Mouse (Mus musculus) neural tube, embryonic 12.5 days (tissue): ENCODE results near the gene Nfe2l1. TPM values are rescaled to one million over a fixed set of nuclear protein-coding genes. Genes with fewer than 3 reads are reported as not detected.

Experiments used
- ATAC-seq: fragments of 200-750 bp; cut with Nextera tagmentation; 2 replicates; pipeline ENCODE4 v1.8.0; 2017; ENCODE audit warnings: low read depth, mild to moderate bottlenecking, moderate TSS enrichment, moderate library complexity; ENCODE audit not compliant: low FRiP score
- H3K27ac ChIP-seq: fragments of 300-500 bp; sonication (generic); 2 replicates; pipeline ENCODE4 v1.5.1; 2016
- H3K27me3 ChIP-seq: fragments of 300-500 bp; sonication (generic); replicated peaks from 2 replicates; pipeline ENCODE4 v1.6.1; 2016; ENCODE audit warnings: mild to moderate bottlenecking
- H3K36me3 ChIP-seq: fragments of 300-500 bp; sonication (generic); 2 replicates; pipeline ENCODE4 v1.6.1; 2016; ENCODE audit warnings: mild to moderate bottlenecking
- H3K4me1 ChIP-seq: fragments of 300-500 bp; sonication (generic); 2 replicates; pipeline ENCODE4 v1.6.1; 2016
- H3K4me2 ChIP-seq: fragments of 300-500 bp; sonication (generic); replicated peaks from 2 replicates; pipeline ENCODE4 v1.6.1; 2016; ENCODE audit warnings: mild to moderate bottlenecking
- H3K4me3 ChIP-seq: fragments of 300-500 bp; sonication (generic); 2 replicates; pipeline ENCODE4 v1.5.1; 2016
- H3K9ac ChIP-seq: fragments of 300-500 bp; sonication (generic); 2 replicates; pipeline ENCODE4 v1.6.1; 2016; ENCODE audit warnings: mild to moderate bottlenecking
- H3K9me3 ChIP-seq: fragments of 300-500 bp; sonication (generic); 2 replicates; pipeline ENCODE4 v1.6.1; 2016; ENCODE audit warnings: mild to moderate bottlenecking
- WGBS: fragments of 180-500 bp; shearing (Covaris S2); methylation state at CpG from one replicate; pipeline ENCODE4 v1.1.7; 2016; 5-methylcytosine and 5-hydroxymethylcytosine counted together
- microRNA counts: library from miRNA; unstranded; fragments of <30 nt; microRNA quantifications from one replicate; lab custom pipeline; 2017
- microRNA-seq: library from miRNA; unstranded; fragments of <30 nt; microRNA quantifications from one replicate; pipeline ENCODE4, GENCODE M21; 2017
- polyA plus RNA-seq: library from polyadenylated mRNA; unstranded; fragments of >200 nt; fragmentation: Nextera tagmentation; extraction: Ambion mirVana; gene quantifications from 2 replicates; pipeline ENCODE4 v1.2.1, GENCODE M21; 2016

The Nfe2l1 gene
- polyA plus RNA-seq, 1 experiment from 2014 or later = 79.5 TPM

GRCm38 (mm10) chr11:96774536-96774935, 55.2 kb downstream of the Nfe2l1 start:
- peaks cover 24% of the 10 kb centered on the region for H3K4me1 ChIP-seq
- H3K36me3 ChIP-seq = peaks cover 41% of the 10 kb centered on the region
- H3K9ac ChIP-seq = no peak overlapping the region
- WGBS = 84% methylated on average over 3 of the region's 3 CpGs
- H3K9me3 ChIP-seq = no peaks in the 10 kb centered on the region
- H3K27ac ChIP-seq = no peak overlapping the region
- peak overlapping the region; percentile 74 for H3K4me2 ChIP-seq
- no peak for ATAC-seq
- no peak overlapping the region for H3K4me3 ChIP-seq
- H3K27me3 ChIP-seq = no peaks in the 10 kb centered on the region

- H3K9ac ChIP-seq = no peak overlapping the region
These were observed 57.4 kb downstream of the Nfe2l1 start for GRCm38 (mm10) chr11:96772413-96772812.

GRCm38 (mm10) chr11:96771274-96771975, 58.3 kb downstream of the Nfe2l1 start:
- Histone ChIP-seq H3K4me3 (no peak overlapping the region), H3K9me3 (no peaks in the 10 kb centered on the region), H3K4me2 (no peak overlapping the region), H3K27me3 (no peaks in the 10 kb centered on the region), H3K4me1 (peaks cover 46% of the 10 kb centered on the region), H3K36me3 (peaks cover 59% of the 10 kb centered on the region), H3K9ac (no peak overlapping the region), H3K27ac (no peak overlapping the region)
- 95% methylated on average over 9 of the region's 9 CpGs for WGBS
- ATAC-seq = no peak

More at GRCm38 (mm10) chr11:96772413-96772812, 57.4 kb downstream of the Nfe2l1 start:
- Histone ChIP-seq H3K27me3 (no peaks in the 10 kb centered on the region), H3K27ac (no peak overlapping the region), H3K4me2 (no peak overlapping the region), H3K4me3 (no peak overlapping the region), H3K9me3 (no peaks in the 10 kb centered on the region), H3K4me1 (peaks cover 42% of the 10 kb centered on the region), H3K36me3 (peaks cover 59% of the 10 kb centered on the region)
- ATAC-seq = no peak
- 94% methylated on average over 9 of the region's 9 CpGs for WGBS

- WGBS = 64% methylated on average over 9 of the region's 9 CpGs
- Histone ChIP-seq H3K36me3 (peaks cover 54% of the 10 kb centered on the region), H3K27me3 (no peaks in the 10 kb centered on the region), H3K4me1 (peaks cover 48% of the 10 kb centered on the region), H3K4me3 (no peak overlapping the region), H3K4me2 (peak overlapping the region; percentile 16; the same call in 1 of the 2 replicates), H3K9ac (peak overlapping the region; percentile 36), H3K9me3 (no peaks in the 10 kb centered on the region), H3K27ac (peak overlapping the region; percentile 60; the same call in 1 of the 2 replicates)
- ATAC-seq = no peak
These were observed 61.5 kb downstream of the Nfe2l1 start for GRCm38 (mm10) chr11:96768240-96768639.

MicroRNAs within 50 kb of the gene (microRNA counts, 519-probe panel; counts per million panel counts)
- 5,440 counts per million, percentile 87 among the panel's probes with 10 or more counts for microRNA mmu-miR-152 (lab: Ali Mortazavi, UCI)

Small RNA genes within 50 kb of the gene (microRNA-seq; reads per million reads assigned to microRNA genes)
- 47.4 reads per million, percentile 42 among the genes with 10 or more reads in this experiment for gene Mir152

Other genes starting within 250 kb of the Nfe2l1 start
- 57.0 and 58.4 TPM in 2 replicates for gene Snx11, start 52.4 kb downstream of the Nfe2l1 start, polyA plus RNA-seq
- gene Cbx1, start 40.8 kb downstream of the Nfe2l1 start, polyA plus RNA-seq = 125 and 143 TPM in 2 replicates
- 41.4 and 46.9 TPM in 2 replicates for gene Copz2, start 19.9 kb upstream of the Nfe2l1 start, polyA plus RNA-seq
- gene Cdk5rap3, start 86.5 kb upstream of the Nfe2l1 start, polyA plus RNA-seq = 99.3 and 103 TPM in 2 replicates
- 0.05 and 0.61 TPM in 2 replicates for gene Prr15l, start 98.1 kb upstream of the Nfe2l1 start, polyA plus RNA-seq
- 18.3 and 18.9 TPM in 2 replicates for gene Pnpo, start 114.0 kb upstream of the Nfe2l1 start, polyA plus RNA-seq
- 19.3 and 20.4 TPM in 2 replicates for gene Sp2, start 153.0 kb upstream of the Nfe2l1 start, polyA plus RNA-seq
- gene Sp6, start 183.4 kb upstream of the Nfe2l1 start, polyA plus RNA-seq = 0.23 and 0.34 TPM in 2 replicates
- gene Scrn2, start 200.0 kb upstream of the Nfe2l1 start, polyA plus RNA-seq = 19.8 and 21.9 TPM in 2 replicates
- 2.2 and 2.9 TPM in 2 replicates for gene Lrrc46, start 211.4 kb upstream of the Nfe2l1 start, polyA plus RNA-seq
- 66.9 and 68.3 TPM in 2 replicates for gene Mrpl10, start 211.6 kb upstream of the Nfe2l1 start, polyA plus RNA-seq
- gene Osbpl7, start 220.7 kb upstream of the Nfe2l1 start, polyA plus RNA-seq = 11.1 and 11.4 TPM in 2 replicates